Mouse (Mus musculus) heart, embryonic 10.5 days (tissue): ENCODE data around the gene Cars2. TPM values are rescaled to one million over a fixed set of nuclear protein-coding genes. Genes with fewer than 3 reads are reported as not detected.
"Not testable (repeated sequence)": the region's sequence is repeated elsewhere in the genome, so short reads cannot be mapped to it uniquely, and the experiment has no call there.

Experiments
- DNase-seq: peaks from one replicate; pipeline ENCODE4 v3.0.0-alpha.2; 2017; ENCODE audit warnings: low spot score
- H3K27ac ChIP-seq: fragments of 300-500 bp; sonication (generic); 2 replicates; pipeline ENCODE4 v1.5.1; 2016; ENCODE audit warnings: mild to moderate bottlenecking
- H3K27me3 ChIP-seq: fragments of 300-500 bp; sonication (generic); 2 replicates; pipeline ENCODE4 v1.6.1; 2016; ENCODE audit warnings: mild to moderate bottlenecking; ENCODE audit not compliant: poor library complexity, insufficient read depth, severe bottlenecking
- H3K36me3 ChIP-seq: fragments of 300-500 bp; sonication (generic); 2 replicates; pipeline ENCODE4 v1.6.1; 2016; ENCODE audit warnings: mild to moderate bottlenecking, moderate library complexity
- H3K4me1 ChIP-seq: fragments of 300-500 bp; sonication (generic); 2 replicates; pipeline ENCODE4 v1.6.1; 2016; ENCODE audit warnings: mild to moderate bottlenecking
- H3K4me3 ChIP-seq: fragments of 300-500 bp; sonication (generic); 2 replicates; pipeline ENCODE4 v1.5.1; 2016; ENCODE audit warnings: mild to moderate bottlenecking, moderate library complexity
- H3K9me3 ChIP-seq: fragments of 300-500 bp; sonication (generic); 2 replicates; pipeline ENCODE4 v1.6.1; 2016; ENCODE audit warnings: mild to moderate bottlenecking, moderate library complexity
- WGBS: fragments of 180-500 bp; shearing (Covaris S2); methylation state at CpG from one replicate; pipeline ENCODE4 v1.1.7; 2016; 5-methylcytosine and 5-hydroxymethylcytosine counted together
- polyA plus RNA-seq: library from polyadenylated mRNA; unstranded; fragments of >200 nt; fragmentation: Nextera tagmentation; extraction: Ambion mirVana; gene quantifications from 2 replicates; pipeline ENCODE4 v1.2.1, GENCODE M21; 2016

Gene Cars2
- polyA plus RNA-seq, 1 experiment from 2014 or later = 24.5 TPM

GRCm38 (mm10) chr8:11475876-11476275, 74.7 kb downstream of the Cars2 start:
- Histone ChIP-seq H3K4me1 (peaks cover 81% of the 10 kb centered on the region), H3K4me3 (peak overlapping the region; percentile 71), H3K27ac (peak overlapping the region; percentile 88), H3K36me3 (no peaks in the 10 kb centered on the region), H3K27me3 (peaks cover 64% of the 10 kb centered on the region), H3K9me3 (no peaks in the 10 kb centered on the region)
- 12% methylated on average over 2 of the region's 2 CpGs for WGBS
- no peak for DNase-seq

DNA sequence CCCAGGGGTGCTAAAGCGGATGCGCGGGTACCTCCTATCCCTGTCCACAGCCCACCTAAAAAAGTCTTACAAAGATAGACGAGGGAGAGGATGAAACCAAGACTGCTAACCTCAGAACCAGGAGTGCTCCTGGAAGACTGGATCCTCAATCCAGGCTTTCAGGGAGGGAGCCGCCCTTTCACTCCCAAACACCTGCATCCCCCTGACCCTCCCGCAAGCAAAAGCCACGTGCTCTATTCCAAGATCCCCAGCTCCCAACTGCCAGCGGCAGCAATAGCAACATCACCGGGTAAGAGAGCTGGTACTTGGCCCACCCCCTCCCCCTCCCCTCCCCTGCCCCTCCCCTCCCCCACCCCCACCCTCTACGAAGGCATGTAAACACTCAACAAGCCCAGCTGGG, 75.2 kb downstream of the Cars2 start:
- Histone ChIP-seq H3K27ac (peak overlapping the region; percentile 88), H3K4me3 (peak overlapping the region; percentile 71), H3K4me1 (peaks cover 78% of the 10 kb centered on the region)

DNA sequence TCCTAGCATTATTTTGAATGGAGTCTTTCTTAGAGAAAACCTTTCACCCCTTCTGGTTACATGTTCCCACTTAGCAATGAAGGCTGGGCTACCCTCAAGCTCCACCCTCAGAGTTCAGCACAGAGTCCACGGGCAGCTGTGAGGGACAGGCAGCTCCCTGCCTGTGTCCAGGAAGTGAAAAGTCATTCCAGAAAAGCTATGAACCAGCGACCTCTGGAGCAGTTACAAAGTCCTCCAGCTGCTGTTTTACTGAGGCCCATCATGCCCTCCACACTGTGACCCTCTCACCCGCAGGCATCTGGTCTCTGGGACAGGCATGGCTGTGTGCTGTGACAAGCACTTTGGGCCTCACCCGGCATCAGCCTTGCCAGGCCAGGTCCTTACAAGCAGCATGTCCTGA, 77.5 kb downstream of the Cars2 start:
- peaks cover 62% of the 10 kb centered on the region for H3K4me1 ChIP-seq
- H3K4me3 ChIP-seq = peak overlapping the region; percentile 10; the same call in 1 of the 2 replicates
- peaks cover 39% of the 10 kb centered on the region for H3K27me3 ChIP-seq

More for the DNA sequence above, 75.2 kb downstream of the Cars2 start:
- Histone ChIP-seq H3K36me3 (no peaks in the 10 kb centered on the region), H3K9me3 (no peaks in the 10 kb centered on the region), H3K27me3 (peaks cover 60% of the 10 kb centered on the region)
- 4% methylated on average over 9 of the region's 10 CpGs for WGBS
- no peak for DNase-seq

DNA sequence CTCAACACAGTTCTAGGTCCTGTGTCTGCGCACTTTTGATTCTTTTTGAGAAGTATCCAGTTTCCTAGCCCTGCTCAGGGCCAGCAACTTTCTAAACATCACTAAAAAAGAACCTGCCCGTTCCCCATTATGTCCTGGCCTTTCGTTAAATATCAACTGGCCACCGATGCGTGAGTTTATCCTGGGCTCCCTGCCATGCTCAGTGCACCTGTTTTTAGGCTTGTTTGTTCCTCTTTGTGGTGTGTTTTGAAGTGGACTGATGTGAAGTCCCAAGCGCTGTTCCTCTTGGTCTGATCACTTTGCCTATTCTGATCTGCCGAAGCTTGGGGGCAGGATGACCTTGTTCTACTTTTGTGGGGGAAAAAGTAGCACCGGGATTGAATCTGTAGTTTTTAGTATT, 79.3 kb downstream of the Cars2 start:
- WGBS = 48% methylated on average over 8 of the region's 8 CpGs
- no peak for DNase-seq
- Histone ChIP-seq H3K27me3 (peaks cover 30% of the 10 kb centered on the region), H3K27ac (no peak overlapping the region), H3K4me1 (peaks cover 47% of the 10 kb centered on the region), H3K36me3 (peaks cover 14% of the 10 kb centered on the region; the same call in 1 of the 2 replicates), H3K4me3 (no peak overlapping the region), H3K9me3 (0 out of 2 replicates have a peak, but pooled peaks cover 4% of the 10 kb centered on the region)

More for the DNA sequence above, 77.5 kb downstream of the Cars2 start:
- no peaks in the 10 kb centered on the region for H3K9me3 ChIP-seq
- WGBS = 27% methylated on average over 4 of the region's 4 CpGs
- DNase-seq = no peak
- peak overlapping the region; percentile 88 for H3K27ac ChIP-seq
- H3K36me3 ChIP-seq = peaks cover 4% of the 10 kb centered on the region; the same call in 1 of the 2 replicates

DNA sequence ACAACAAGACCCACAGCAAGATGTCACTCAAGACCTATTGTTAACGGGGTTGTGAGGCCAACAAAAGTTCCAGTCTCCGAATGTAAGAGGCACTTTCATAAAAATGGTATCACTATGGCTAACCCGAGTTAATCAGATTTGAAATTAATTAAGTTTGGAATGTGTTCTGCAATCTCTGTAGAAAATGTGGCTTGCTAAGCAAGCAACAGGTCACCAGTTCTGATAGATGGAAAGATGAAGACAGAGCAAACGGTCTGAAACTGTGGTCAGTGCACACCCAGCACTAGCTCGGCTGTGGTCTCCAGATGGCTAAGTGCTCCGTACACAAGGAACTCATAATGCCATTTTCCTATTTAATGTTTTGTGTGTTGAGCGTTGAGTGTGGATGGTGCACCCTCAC, 79.9 kb downstream of the Cars2 start:
- no peak for DNase-seq
- Histone ChIP-seq H3K4me1 (peaks cover 41% of the 10 kb centered on the region), H3K4me3 (no peak overlapping the region), H3K9me3 (0 out of 2 replicates have a peak, but pooled peaks cover 4% of the 10 kb centered on the region), H3K27me3 (peaks cover 24% of the 10 kb centered on the region), H3K36me3 (peaks cover 14% of the 10 kb centered on the region; the same call in 1 of the 2 replicates), H3K27ac (no peak overlapping the region)
- WGBS = 78% methylated on average over 7 of the region's 7 CpGs

- Histone ChIP-seq H3K4me3 (no peak overlapping the region), H3K36me3 (peaks cover 14% of the 10 kb centered on the region; the same call in 1 of the 2 replicates), H3K4me1 (peaks cover 27% of the 10 kb centered on the region), H3K27ac (no peak overlapping the region), H3K9me3 (0 out of 2 replicates have a peak, but pooled peaks cover 4% of the 10 kb centered on the region), H3K27me3 (peaks cover 8% of the 10 kb centered on the region)
- DNase-seq = no peak
- 5% methylated on average over 3 of the region's 3 CpGs for WGBS
Observed at GRCm38 (mm10) chr8:11469095-11469494, 81.5 kb downstream of the Cars2 start.

DNA sequence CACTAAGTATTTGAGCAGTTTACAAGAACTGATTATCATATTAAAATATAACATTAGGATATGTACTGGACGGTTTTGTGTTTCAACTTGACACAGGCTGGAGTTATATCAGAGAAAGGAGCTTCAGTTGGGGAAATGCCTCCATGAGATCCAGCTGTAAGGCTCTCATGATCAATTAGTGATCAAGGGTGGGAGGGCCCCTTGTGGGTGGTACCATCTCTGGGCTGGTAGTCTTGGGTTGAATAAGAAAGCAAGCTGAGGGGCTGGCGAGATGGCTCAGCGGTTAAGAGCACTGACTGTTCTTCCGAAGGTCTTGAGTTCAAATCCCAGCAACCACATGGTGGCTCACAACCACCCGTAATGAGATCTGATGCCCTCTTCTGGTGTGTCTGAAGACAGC, 84.1 kb downstream of the Cars2 start:
- not testable (repeated sequence) for DNase-seq, H3K9me3 ChIP-seq, H3K4me3 ChIP-seq, H3K27ac ChIP-seq, H3K27me3 ChIP-seq
- Histone ChIP-seq H3K36me3 (peaks cover 14% of the 10 kb centered on the region; the same call in 1 of the 2 replicates), H3K4me1 (peaks cover 27% of the 10 kb centered on the region)
- 85% methylated on average over 5 of the region's 5 CpGs for WGBS

DNA sequence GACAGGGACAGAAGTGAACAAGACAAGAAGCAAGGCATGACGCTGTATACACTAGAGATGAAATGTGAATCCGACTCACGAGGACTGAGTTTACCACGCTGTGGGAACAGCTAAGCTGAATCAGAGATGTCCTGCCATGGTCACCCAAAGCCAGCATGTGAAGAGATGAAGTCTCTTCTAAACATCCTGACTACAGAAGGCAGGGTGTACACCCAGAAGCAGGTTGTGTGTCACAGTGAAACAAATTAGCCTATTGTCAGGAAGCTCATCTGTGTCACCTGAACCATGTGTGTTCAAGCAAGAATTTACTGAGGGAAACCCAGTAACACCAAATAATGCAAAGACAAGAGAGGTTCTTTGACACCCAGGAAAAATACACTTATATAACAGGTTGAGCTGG, 85.0 kb downstream of the Cars2 start:
- 88% methylated on average over 4 of the region's 4 CpGs for WGBS
- Histone ChIP-seq H3K4me3 (no peak overlapping the region), H3K4me1 (peaks cover 36% of the 10 kb centered on the region), H3K9me3 (0 out of 2 replicates have a peak, but pooled peaks cover 4% of the 10 kb centered on the region), H3K27ac (no peak overlapping the region), H3K27me3 (no peaks in the 10 kb centered on the region), H3K36me3 (peaks cover 14% of the 10 kb centered on the region; the same call in 1 of the 2 replicates)
- DNase-seq = no peak

DNA sequence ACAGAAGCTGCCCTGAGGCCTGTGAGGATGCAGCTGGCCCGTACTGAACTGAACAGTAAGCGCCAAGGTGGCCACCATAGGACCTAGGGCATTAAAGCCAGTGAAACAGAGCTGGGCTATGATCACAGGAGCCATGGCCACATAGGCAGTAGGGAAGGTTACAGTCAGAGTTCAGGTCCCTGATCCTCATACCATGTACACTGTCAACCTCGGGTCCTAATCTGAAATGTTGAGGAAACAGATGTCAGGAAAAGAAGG, 85.9 kb downstream of the Cars2 start:
- Histone ChIP-seq H3K9me3 (0 out of 2 replicates have a peak, but pooled peaks cover 4% of the 10 kb centered on the region), H3K36me3 (peaks cover 14% of the 10 kb centered on the region; the same call in 1 of the 2 replicates), H3K27ac (no peak overlapping the region), H3K27me3 (no peaks in the 10 kb centered on the region), H3K4me1 (peaks cover 36% of the 10 kb centered on the region), H3K4me3 (no peak overlapping the region)
- WGBS = 77% methylated on average over 3 of the region's 3 CpGs
- no peak for DNase-seq

Other genes starting within 250 kb of the Cars2 start
- gene Col4a2, start 238.0 kb downstream of the Cars2 start, polyA plus RNA-seq = 54.9 and 97.0 TPM in 2 replicates
- 143 and 257 TPM in 2 replicates for gene Col4a1, start 238.0 kb downstream of the Cars2 start, polyA plus RNA-seq
- 11.2 and 21.9 TPM in 2 replicates for gene Rab20, start 72.1 kb downstream of the Cars2 start, polyA plus RNA-seq
- 86.1 and 92.1 TPM in 2 replicates for gene Naxd, start 53.3 kb downstream of the Cars2 start, polyA plus RNA-seq
- 21.8 and 27.7 TPM in 2 replicates for gene Ing1, start 4.8 kb upstream of the Cars2 start, polyA plus RNA-seq
- 69.4 and 91.2 TPM in 2 replicates for gene Ankrd10, start 85.0 kb upstream of the Cars2 start, polyA plus RNA-seq
- gene 1700016D06Rik, start 150.3 kb upstream of the Cars2 start, polyA plus RNA-seq = not detected in 2 replicates
- 47.5 and 61.3 TPM in 2 replicates for gene Arhgef7, start 176.9 kb upstream of the Cars2 start, polyA plus RNA-seq